Mouse (Mus musculus) intestine, embryonic 14.5 days (tissue): Measurements from ENCODE around the gene Fam107b. TPM values are rescaled to one million over a fixed set of nuclear protein-coding genes. Genes with fewer than 3 reads are reported as not detected.

Source experiments
- ATAC-seq: fragments of 200-750 bp; cut with Nextera tagmentation; replicated peaks from 2 replicates; pipeline ENCODE4 v1.8.0; 2017; ENCODE audit warnings: low read depth, moderate number of reproducible peaks, moderate TSS enrichment, moderate library complexity; ENCODE audit not compliant: low FRiP score, low TSS enrichment
- DNase-seq: peaks from one replicate; pipeline ENCODE4 v3.0.0-alpha.2; 2018; ENCODE audit warnings: low spot score
- H3K27ac ChIP-seq: fragments of 300-500 bp; sonication (generic); 2 replicates; pipeline ENCODE4 v1.5.1; 2014; ENCODE audit warnings: low read depth, mild to moderate bottlenecking, control low read depth
- H3K27me3 ChIP-seq: fragments of 300-500 bp; sonication (generic); replicated peaks from 2 replicates; pipeline ENCODE4 v1.6.1; 2014; ENCODE audit warnings: low read length, control low read depth; ENCODE audit not compliant: control insufficient read depth, insufficient read depth
- H3K36me3 ChIP-seq: fragments of 300-500 bp; sonication (generic); 2 replicates; pipeline ENCODE4 v1.6.1; 2014; ENCODE audit warnings: low read length, control low read depth; ENCODE audit not compliant: control insufficient read depth, insufficient read depth
- H3K4me1 ChIP-seq: fragments of 300-500 bp; sonication (generic); replicated peaks from 2 replicates; pipeline ENCODE4 v1.6.1; 2014; ENCODE audit warnings: low read length, control low read depth, mixed read lengths; ENCODE audit not compliant: control insufficient read depth, insufficient read depth
- H3K4me2 ChIP-seq: fragments of 300-500 bp; sonication (generic); 2 replicates; pipeline ENCODE4 v1.6.1; 2014; ENCODE audit warnings: low read length
- H3K4me3 ChIP-seq: fragments of 300-500 bp; sonication (generic); 2 replicates; pipeline ENCODE4 v1.5.1; 2014; ENCODE audit warnings: low read depth, low read length, control low read depth, mixed read lengths
- H3K9ac ChIP-seq: fragments of 300-500 bp; sonication (generic); 2 replicates; pipeline ENCODE4 v1.6.1; 2014; ENCODE audit warnings: mild to moderate bottlenecking, low read length
- H3K9me3 ChIP-seq: fragments of 300-500 bp; sonication (generic); 2 replicates; pipeline ENCODE4 v1.6.1; 2016; ENCODE audit warnings: low read length, control low read depth; ENCODE audit not compliant: control insufficient read depth
- WGBS: fragments of 180-500 bp; shearing (Covaris S2); extraction: QIAGEN DNeasy Blood & Tissue Kit; methylation state at CpG from one replicate; pipeline ENCODE4 v1.1.7; 2014; 5-methylcytosine and 5-hydroxymethylcytosine counted together
- polyA plus RNA-seq: library from polyadenylated mRNA; unstranded; fragments of >200 nt; fragmentation: Nextera tagmentation; extraction: Ambion mirVana; gene quantifications from 2 replicates; pipeline ENCODE4 v1.2.1, GENCODE M21; 2014

Fam107b gene
- polyA plus RNA-seq, 1 experiment from 2014 or later: 61.2 TPM

DNA sequence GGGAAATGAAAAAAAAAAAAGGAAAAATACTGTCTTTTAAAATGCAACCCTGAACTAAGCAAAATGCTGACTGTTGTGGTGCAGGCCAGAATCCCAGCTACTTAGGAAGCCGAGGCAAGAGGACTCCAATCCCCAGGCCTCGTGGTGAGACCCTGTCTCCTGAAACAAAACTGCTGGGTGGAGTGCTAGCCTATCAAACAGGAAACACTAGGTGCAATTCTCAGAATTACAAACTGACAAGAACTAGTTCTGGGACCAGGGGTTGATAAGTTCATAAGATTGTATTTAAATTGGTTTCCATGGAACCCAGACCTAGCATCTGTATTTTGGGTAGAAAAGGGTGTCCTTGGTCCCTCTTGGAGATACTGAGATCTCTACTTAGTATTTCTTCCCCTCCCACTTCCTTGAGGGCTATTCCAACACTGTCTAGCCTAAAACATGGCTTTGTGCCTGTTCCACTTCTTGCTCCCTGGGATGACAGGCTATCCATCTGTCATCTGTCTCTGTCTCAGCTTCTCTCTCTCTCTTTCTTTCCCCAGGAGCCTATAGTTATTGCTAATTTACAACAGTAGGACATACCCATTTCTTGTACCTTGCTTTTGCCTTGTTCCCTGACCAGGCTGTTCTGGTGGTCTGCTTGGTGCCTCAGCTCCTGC is 24.5 kb downstream of the Fam107b start:
- no peak overlapping the region for H3K27ac ChIP-seq
- WGBS: 67% methylated on average over 2 of the region's 2 CpGs
- H3K4me3 ChIP-seq: no peak overlapping the region
- no peak overlapping the region for H3K9ac ChIP-seq
- H3K36me3 ChIP-seq: no peaks in the 10 kb centered on the region
- no peak for ATAC-seq
- H3K9me3 ChIP-seq: no peaks in the 10 kb centered on the region
- H3K4me2 ChIP-seq: no peak overlapping the region
- H3K4me1 ChIP-seq: no peaks in the 10 kb centered on the region
- no peaks in the 10 kb centered on the region for H3K27me3 ChIP-seq
- DNase-seq: no peak

DNA sequence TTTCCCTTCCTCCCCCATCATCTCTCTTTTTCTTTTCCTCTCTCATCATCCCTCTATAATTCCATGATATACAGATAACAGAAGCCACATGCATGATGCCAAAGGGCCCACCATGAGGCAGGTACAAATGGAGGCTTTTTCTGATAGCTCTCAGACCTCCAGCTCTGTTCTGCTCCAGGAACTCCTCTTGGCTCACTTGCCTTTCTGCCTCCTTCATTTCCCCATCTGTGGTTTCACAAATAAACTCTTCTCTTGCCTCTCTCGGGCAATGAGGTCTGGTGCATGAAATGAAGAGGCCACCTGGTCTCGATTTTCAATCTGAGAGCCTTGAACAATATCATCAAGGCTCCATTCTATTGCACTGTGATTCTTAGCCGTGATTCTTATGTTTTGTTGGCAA is 30.1 kb downstream of the Fam107b start:
- ATAC-seq (no peak), DNase-seq (no peak)
- no peaks in the 10 kb centered on the region for H3K27me3 ChIP-seq
- no peaks in the 10 kb centered on the region for H3K4me1 ChIP-seq
- no peak overlapping the region for H3K27ac ChIP-seq
- no peak overlapping the region for H3K4me2 ChIP-seq
- H3K36me3 ChIP-seq: no peaks in the 10 kb centered on the region
- WGBS: 60% methylated on average over 3 of the region's 3 CpGs
- H3K4me3 ChIP-seq: no peak overlapping the region
- H3K9ac ChIP-seq: no peak overlapping the region
- no peaks in the 10 kb centered on the region for H3K9me3 ChIP-seq

DNA sequence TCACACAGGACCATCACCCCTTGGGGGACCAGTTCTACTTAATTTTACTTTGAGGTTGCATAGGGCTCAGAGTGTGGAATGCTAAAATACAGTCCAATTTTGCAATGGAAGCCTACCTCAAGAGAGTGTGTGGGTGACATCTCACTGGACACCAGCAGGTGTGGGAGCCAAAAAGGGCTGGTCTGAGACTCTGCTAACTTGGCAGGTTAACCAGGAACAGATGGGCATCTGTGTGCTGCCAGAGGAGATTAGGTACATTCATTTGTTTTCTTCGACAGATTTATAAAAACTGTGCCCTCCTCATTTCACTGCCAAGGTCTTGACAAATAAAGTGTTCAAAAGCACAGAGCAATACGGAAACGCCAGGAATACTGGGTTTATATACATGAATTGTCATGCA is 32.3 kb downstream of the Fam107b start:
- WGBS: 90% methylated on average over 3 of the region's 3 CpGs
- no peaks in the 10 kb centered on the region for H3K9me3 ChIP-seq

GRCm38 (mm10) chr2:3603181-3603580 is 32.9 kb downstream of the Fam107b start:
- H3K27me3 ChIP-seq: no peaks in the 10 kb centered on the region
- ATAC-seq: no peak
- H3K36me3 ChIP-seq: no peaks in the 10 kb centered on the region
- H3K9me3 ChIP-seq: no peaks in the 10 kb centered on the region
- no peak overlapping the region for H3K4me3 ChIP-seq
- WGBS: 87% methylated on average over 5 of the region's 5 CpGs
- H3K27ac ChIP-seq: no peak overlapping the region
- H3K4me1 ChIP-seq: no peaks in the 10 kb centered on the region
- no peak for DNase-seq
- no peak overlapping the region for H3K9ac ChIP-seq
- H3K4me2 ChIP-seq: no peak overlapping the region

More for the DNA sequence above, 32.3 kb downstream of the Fam107b start:
- H3K4me2 ChIP-seq: no peak overlapping the region
- H3K4me3 ChIP-seq: no peak overlapping the region
- H3K27ac ChIP-seq: no peak overlapping the region
- no peaks in the 10 kb centered on the region for H3K4me1 ChIP-seq
- H3K27me3 ChIP-seq: no peaks in the 10 kb centered on the region
- no peak overlapping the region for H3K9ac ChIP-seq
- no peak for ATAC-seq
- DNase-seq: no peak
- no peaks in the 10 kb centered on the region for H3K36me3 ChIP-seq

DNA sequence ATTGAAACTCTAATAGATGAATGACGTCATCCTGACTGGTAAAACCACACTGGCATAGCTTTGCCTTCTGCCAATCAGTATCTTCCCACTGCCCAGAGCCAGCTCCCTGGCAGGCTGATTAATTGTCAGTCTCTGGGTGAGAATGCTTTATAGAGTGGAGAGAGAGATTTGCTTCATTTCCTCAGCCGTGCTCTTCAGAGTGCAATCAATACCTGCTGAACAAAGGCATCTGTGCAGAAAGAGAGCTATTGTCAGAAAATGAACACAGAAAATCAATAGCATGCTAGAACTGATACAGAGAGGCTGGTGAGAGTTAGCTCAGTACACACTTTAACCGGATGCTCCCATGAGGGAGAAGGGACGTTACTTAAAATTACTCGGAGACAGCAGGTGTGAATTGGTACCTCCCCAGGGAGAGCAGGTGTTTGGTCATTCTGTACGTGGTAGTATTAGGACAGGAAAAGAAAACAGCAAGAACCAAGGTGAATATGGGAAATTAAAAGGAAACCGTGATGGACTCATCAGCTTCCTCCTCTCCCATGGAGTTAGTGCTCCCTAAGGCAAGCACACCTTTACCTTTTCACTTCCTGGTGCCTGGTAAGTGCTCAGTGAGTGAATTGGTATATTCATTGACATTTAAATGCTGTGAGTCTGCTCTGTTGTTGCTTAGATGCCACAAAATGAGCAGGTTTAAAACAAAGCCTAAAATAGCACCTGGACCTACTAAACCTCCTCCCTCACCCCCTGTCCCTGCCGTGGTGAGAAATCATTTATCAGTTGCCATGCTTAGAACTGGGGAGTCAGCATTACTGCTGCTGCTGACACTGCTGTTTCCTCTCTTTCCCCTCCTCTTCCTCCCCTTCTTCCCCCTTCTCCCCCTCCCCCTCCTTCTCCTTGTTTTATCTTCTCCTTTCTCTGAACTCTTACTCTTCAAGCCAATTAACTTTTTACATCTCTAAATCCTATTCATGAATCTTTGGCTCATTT is 38.9 kb downstream of the Fam107b start:
- DNase-seq (no peak), ATAC-seq (no peak)
- H3K4me1 ChIP-seq: no peaks in the 10 kb centered on the region
- no peaks in the 10 kb centered on the region for H3K36me3 ChIP-seq
- H3K4me2 ChIP-seq: no peak overlapping the region
- H3K4me3 ChIP-seq: no peak overlapping the region
- WGBS: 48% methylated on average over 8 of the region's 8 CpGs
- no peak overlapping the region for H3K27ac ChIP-seq
- H3K27me3 ChIP-seq: no peaks in the 10 kb centered on the region
- no peaks in the 10 kb centered on the region for H3K9me3 ChIP-seq
- no peak overlapping the region for H3K9ac ChIP-seq

GRCm38 (mm10) chr2:3618446-3618845 is 48.2 kb downstream of the Fam107b start:
- WGBS: 87% methylated on average over 1 of the region's 1 CpGs
- Histone ChIP-seq H3K4me3 (no peak overlapping the region), H3K36me3 (no peaks in the 10 kb centered on the region), H3K9ac (no peak overlapping the region), H3K27ac (no peak overlapping the region), H3K27me3 (no peaks in the 10 kb centered on the region), H3K4me2 (no peak overlapping the region), H3K9me3 (no peaks in the 10 kb centered on the region), H3K4me1 (no peaks in the 10 kb centered on the region; the same call in 1 of the 2 replicates)
- ATAC-seq (no peak), DNase-seq (no peak)

- ATAC-seq (no peak), DNase-seq (no peak)
- H3K4me2 ChIP-seq: no peak overlapping the region
- H3K9ac ChIP-seq: no peak overlapping the region
- H3K9me3 ChIP-seq: no peaks in the 10 kb centered on the region
- H3K4me1 ChIP-seq: no peaks in the 10 kb centered on the region; the same call in 1 of the 2 replicates
- H3K36me3 ChIP-seq: no peaks in the 10 kb centered on the region
- no peaks in the 10 kb centered on the region for H3K27me3 ChIP-seq
- H3K4me3 ChIP-seq: no peak overlapping the region
- 66% methylated on average over 6 of the region's 6 CpGs for WGBS
- no peak overlapping the region for H3K27ac ChIP-seq
Observed at GRCm38 (mm10) chr2:3621568-3621967, 51.3 kb downstream of the Fam107b start.

DNA sequence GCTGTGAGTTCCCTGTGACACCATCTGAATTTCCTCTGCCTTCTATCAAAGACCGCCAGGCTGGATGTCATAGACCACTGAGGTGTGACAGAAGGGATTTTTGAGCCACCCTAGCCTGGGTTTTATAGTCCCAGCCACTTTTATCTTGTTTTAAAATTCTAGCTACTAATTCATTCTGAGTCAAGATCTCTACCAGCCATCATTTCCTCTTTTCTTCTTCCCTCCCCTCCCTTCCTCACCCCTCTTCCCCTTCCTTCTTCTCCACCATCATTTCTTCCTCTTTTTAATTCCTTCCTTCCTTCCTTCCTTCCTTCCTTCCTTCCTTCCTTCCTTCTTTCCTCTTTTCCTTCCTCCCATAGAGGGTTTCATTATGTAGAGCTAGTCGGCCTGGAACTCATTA is 51.9 kb downstream of the Fam107b start:
- no peaks in the 10 kb centered on the region for H3K9me3 ChIP-seq
- H3K27me3 ChIP-seq: no peaks in the 10 kb centered on the region
- WGBS: 96% methylated on average over 2 of the region's 2 CpGs
- ATAC-seq: no peak
- H3K27ac ChIP-seq: no peak overlapping the region
- H3K4me1 ChIP-seq: no peaks in the 10 kb centered on the region; the same call in 1 of the 2 replicates
- H3K4me3 ChIP-seq: no peak overlapping the region
- H3K9ac ChIP-seq: no peak overlapping the region
- DNase-seq: no peak
- H3K4me2 ChIP-seq: no peak overlapping the region
- H3K36me3 ChIP-seq: no peaks in the 10 kb centered on the region
